Mouse (Mus musculus) spleen, postnatal 14 days (tissue): Measurements from ENCODE around the gene Zbtb34.

Experiments used
- DNase-seq, 2 experiments: peaks; one replicate each; pipeline ENCODE4 v3.0.0; 2021 to 2022; ENCODE audit warnings: low spot score in 2 of 2

Zbtb34 gene

DNA sequence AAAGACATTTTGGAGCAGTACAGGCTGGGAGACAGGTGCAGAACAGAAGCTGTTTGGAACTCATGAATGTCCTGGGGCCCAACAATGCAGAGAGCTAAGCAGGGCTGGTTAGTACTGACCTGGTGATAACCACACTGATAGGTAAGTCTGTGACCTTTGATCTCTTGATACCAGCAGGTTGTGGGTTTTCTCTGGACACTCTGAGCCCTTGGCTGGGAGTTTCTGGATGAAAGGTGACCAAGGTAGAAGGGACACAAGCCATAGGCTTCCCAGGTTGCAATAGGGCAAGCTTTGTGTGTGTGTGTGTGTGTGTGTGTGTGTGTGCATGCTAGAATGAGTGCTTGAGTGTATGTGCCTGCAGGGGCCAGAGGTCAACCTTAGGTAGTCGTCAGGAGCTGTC is 15.7 kb upstream of the Zbtb34 start:
- DNase-seq, result no peak

DNA sequence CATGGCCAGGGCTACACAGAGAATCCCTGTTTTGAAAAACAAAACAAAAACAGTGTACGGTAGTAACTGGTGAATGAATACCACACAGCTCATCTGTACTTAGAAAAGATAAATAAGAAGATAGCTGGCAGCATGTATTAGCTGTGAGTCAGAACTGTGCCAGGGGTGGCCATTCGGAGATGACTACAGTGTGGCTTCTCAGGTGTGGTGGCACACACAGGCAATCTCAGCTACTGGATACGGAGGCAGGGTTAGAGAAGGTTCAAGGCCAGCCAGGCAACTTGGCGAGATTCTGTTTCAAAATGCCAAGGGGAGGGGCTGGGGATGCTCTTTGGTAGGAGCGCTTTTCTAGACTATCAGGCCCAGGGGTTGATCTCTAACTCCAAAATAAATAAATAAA is 14.6 kb upstream of the Zbtb34 start:
- DNase-seq, result no peak

DNA sequence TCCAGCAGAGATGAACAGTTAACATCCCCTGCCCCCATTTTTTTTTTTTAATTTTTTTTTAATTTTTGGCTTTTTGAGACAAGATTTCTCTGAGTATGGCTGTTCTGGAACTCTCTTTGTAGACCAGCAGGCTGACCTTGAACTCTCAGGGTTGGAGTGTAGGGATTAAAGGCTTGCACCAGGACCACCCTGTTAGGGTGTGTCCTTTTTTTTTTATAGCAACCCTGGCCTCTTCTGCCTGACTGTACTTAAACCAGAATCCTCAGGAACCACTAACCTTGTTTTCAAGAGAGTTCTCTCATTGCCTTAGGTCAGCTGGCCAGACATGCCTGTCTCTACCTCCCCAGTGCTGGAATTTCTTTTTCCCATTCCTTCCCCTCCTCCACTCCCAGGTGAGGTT is 13.7 kb upstream of the Zbtb34 start:
- DNase-seq, result no peak

- DNase-seq, result no peak
Measured at GRCm38 (mm10) chr2:33444358-33444757, 13.2 kb upstream of the Zbtb34 start.

DNA sequence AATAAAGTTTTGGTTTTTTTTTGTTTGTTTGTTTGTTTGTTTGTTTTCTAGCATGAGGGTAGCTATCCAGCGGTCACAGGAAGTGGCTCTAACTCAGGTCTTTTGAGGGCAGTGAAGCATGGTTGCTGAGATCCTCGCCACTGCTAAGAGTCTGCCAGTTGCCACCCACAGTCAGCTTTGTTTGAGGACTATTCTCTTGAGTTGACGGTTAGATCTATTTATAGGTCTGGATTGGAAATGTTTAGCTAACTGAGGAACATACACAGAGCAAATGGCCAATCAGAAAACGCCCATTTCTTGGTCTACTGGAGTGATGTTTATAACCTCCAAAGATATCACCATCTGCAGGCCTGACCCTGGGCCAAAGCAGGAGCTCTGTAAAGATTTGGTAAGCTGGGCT is 11.6 kb upstream of the Zbtb34 start:
- no peak for DNase-seq

DNA sequence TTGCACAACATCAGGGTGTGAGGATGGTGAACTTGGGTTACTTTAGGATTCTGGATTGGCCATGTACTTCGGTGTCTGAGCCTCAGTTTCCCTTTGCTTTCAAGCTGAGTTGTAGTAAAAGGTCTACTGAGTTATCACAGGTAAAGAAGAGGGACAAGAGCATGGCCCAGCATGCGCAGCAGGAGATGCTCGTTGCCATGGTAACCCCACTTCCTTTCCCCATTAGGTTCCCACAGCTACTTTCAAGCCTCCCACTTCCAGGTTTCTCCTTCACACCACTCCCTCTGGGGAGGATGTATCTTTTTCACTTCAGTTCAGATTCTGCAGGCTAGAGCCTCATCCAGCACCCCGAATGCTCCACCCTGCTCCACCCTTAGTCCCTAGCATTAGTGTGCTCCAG is 9.8 kb upstream of the Zbtb34 start:
- DNase-seq, result no peak

DNA sequence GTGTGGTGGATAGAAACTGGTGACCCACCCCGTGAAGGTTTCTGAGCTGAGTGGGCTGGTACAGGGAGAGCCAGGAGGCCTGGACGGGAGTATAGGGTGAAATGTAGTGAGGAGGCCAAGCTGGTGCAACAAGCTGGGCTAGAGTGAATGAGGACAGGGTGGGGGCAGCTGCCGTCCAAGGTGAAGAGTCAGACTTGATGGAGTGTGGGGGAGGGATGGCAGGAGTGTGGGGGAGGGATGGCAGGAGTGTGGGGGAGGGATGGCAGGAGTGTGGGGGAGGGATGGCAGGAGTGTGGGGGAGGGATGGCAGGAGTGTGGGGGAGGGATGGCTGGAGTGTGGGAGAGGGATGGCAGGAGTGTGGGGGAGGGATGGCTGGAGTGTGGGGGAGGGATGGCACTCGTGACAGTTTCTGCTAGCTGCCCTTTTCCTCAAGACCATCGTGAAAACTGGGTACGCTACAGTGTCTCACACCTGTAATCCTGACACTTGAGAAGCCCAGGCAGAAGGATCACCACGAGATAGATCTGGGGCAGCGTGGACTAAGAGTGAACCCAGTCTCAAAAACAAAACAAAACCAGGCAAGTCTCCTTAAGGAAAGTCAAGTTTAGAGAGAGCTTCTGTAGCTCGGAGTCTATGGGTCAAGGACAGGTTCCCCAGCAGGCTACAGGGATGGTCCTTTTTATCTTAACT is 9.0 kb upstream of the Zbtb34 start:
- DNase-seq, result no peak

- DNase-seq, result no peak
Measured at GRCm38 (mm10) chr2:33439471-33439881, 8.4 kb upstream of the Zbtb34 start.

GRCm38 (mm10) chr2:33438377-33438776 is 7.3 kb upstream of the Zbtb34 start:
- no peak for DNase-seq

DNA sequence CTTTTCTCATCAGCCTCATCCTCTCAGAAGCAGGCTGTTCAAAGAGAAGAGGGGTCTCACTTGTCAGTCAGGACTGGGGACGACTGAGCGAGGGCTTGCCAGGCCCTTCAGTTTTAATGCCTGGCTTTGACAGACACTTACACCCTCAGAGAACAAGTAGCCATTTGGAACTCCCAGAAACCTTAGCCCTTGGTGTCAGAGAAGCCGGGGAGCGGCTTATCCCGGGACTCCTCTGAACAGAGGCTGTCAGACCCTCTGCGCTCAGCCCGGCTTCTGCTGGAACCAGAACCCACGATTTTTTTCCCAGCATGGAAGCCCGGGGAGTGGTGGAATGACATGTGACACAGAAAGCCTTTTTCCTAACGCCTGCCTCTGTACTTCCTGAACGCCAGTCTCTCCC is 6.1 kb upstream of the Zbtb34 start:
- DNase-seq, result no peak

DNA sequence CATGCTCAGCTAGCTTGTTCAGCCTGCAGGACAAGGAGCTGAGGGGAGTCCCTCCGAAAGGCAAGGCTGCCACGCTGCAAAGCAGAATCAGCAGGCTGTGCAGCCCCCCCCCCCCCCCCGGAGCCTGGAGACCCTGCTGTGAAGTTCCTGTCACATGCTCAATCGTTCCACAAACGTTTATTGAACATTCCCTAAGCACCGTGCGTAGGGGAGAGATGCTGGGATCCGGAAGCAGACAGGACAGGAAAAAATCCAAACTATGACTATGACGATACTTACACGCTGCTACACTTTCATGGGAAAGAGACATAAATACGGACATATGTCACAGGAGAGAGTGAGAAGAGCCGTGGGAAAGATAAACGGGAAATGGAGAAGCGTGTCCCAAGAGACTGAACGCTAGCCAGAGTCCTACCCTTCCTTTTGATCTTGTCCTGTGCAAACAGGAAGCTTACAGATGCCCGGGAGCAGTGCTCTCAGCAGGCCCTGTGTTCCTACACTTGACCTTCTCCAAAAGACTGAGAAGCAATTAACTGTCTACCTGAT is 5.0 kb upstream of the Zbtb34 start:
- no peak for DNase-seq

GRCm38 (mm10) chr2:33435036-33435650 is 4.0 kb upstream of the Zbtb34 start:
- DNase-seq, result no peak

- peak in 1 of 2 experiments; percentile 47 for DNase-seq
Measured at GRCm38 (mm10) chr2:33432877-33433276, 1.8 kb upstream of the Zbtb34 start.

GRCm38 (mm10) chr2:33430081-33430770 is 898 bp downstream of the Zbtb34 start:
- no peak for DNase-seq

- no peak for DNase-seq
Measured at GRCm38 (mm10) chr2:33429339-33429738, 1.8 kb downstream of the Zbtb34 start.

DNA sequence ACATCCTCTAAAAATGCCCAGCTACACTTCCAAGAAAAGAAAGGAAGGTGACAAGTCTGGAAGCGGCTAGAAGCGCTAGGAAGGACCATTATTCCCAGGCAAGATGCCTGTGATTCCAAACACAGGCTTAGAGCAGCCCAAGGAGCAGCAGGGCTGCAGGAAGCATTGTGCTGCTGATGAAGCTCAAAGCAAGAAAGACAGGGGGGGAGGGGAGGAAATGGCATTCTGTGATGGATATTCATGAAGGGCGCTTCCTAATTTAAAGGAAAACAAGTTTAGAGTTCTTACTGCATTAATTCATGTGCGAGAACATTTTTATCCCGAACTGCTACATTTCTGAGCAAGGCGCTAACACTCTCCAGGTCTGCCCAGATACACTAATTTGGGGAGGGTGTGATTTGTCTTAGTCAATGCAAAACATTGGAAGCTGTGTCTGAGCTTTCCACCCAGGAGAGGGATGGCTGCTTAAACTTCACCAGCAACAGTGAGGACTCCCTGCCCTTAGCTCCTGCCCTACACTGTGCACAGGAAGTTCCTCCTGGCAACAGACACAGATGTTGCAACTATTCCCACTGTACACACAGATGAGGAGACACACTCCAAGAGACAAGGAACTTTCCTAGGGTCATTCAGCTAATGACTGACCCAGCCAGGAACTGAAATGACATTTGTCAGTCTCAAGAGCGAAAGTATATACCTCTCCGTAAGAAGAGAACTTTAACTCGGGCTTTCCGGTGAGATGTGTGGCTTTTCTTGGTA is 4.3 kb downstream of the Zbtb34 start:
- DNase-seq, result no peak

GRCm38 (mm10) chr2:33417454-33417853 is 13.7 kb downstream of the Zbtb34 start:
- DNase-seq, result no peak

DNA sequence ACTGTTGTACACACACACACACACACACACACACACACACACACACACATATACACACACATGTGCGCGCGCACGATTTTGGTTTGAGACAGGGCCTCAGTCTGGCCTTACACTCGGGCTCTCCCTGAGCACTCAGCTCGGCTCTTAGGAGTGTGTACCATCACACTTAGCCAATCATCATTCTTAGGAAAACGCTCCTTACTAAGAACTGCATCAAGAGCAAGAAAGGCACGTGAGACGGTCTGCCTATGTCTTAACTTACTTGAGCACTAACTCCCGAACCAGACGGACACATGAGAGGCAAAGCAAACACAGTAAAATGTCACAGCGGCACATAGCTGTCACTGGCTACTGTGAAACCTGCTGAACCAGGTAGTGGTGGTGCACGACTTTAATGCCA is 17.1 kb downstream of the Zbtb34 start:
- no peak for DNase-seq

GRCm38 (mm10) chr2:33412111-33412510 is 19.0 kb downstream of the Zbtb34 start:
- DNase-seq, result no peak

DNA sequence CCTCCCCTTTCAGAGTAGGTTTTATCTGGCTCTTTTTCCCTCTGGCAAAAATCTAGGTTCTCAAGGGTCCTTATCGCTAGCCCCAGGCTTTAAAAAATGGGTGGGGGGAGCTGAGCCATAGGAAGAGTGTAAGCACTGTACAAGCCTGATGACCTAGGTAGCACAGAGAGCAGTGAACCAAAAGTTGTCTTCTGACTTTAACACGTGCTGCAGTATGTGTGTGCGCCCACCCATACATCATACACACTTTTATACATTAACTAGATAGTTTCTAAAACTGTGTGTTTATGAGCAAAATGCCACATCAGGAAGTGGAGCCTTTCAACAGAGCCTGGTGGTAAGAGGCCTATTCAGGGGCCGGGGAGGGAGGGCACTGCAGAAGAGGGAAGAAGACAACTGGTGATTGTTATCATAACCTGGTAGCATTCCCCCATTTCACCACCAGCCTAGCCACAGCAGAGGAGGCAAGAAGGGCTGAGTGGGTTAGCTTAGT is 27.6 kb downstream of the Zbtb34 start:
- DNase-seq, result no peak

DNA sequence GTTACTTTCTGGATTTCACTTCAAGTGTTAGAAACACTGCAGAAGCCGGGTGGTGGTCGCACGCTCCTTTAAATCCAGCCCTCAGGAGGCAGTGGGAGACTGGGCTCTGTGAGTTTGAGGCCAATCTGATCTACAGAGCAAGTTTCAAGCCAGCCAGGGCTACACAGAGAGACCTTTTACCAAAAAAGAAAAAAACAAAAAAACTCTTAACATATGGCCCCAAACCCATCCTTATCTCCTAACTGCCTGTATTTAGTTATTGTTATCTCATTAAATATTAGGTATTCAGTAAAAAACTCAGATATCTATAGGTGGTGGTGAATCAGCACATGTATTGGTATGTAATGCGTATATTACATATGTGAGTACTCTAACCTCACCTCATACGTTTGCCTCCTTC is 28.5 kb downstream of the Zbtb34 start:
- DNase-seq, result no peak

DNA sequence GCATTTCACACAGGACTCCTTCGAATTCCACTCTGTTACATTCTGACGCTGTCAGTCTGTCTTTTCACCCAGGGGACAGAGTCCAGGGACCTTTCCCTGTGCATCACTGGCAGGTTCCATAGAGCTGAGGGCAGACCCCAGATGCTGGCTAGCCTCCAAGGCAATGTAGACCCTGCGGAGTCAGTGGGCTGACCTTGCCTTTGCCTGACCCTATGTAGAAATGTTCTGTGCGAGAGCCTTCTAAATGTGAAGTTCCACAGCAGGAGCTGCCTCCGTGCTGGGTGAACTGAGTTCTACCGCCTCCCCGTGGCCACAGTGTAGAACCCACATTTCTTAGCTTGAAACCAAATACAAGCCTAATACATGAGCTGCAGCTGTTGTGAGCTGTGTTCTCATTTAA is 28.9 kb downstream of the Zbtb34 start:
- peak in 1 of 2 experiments; percentile 44 for DNase-seq
